Mouse (Mus musculus) T-helper 2 cell (primary cell): ENCODE results near the gene Sectm1a.
"Not testable (repeated sequence)": the region's sequence is repeated elsewhere in the genome, so short reads cannot be mapped to it uniquely, and the experiment has no call there.

Experiments used
- in situ Hi-C: fragments of 300-600 bp; cut with MboI, MseI; formaldehyde crosslinking; loops from one replicate; pipeline ENCODE4 v1.15.1; 2025; ENCODE audit warnings: high pct_unique_total_duplicates

Sectm1a gene

GRCm38 (mm10) chr11:121049840-121050239 is 31.2 kb downstream of the Sectm1a start:
- in situ Hi-C loops, result no loop called here

- in situ Hi-C loops, result no loop called here
Measured at GRCm38 (mm10) chr11:121047826-121048399, 33.1 kb downstream of the Sectm1a start.

- in situ Hi-C loops, result no loop called here
Measured at GRCm38 (mm10) chr11:121045286-121045685, 35.7 kb downstream of the Sectm1a start.

DNA sequence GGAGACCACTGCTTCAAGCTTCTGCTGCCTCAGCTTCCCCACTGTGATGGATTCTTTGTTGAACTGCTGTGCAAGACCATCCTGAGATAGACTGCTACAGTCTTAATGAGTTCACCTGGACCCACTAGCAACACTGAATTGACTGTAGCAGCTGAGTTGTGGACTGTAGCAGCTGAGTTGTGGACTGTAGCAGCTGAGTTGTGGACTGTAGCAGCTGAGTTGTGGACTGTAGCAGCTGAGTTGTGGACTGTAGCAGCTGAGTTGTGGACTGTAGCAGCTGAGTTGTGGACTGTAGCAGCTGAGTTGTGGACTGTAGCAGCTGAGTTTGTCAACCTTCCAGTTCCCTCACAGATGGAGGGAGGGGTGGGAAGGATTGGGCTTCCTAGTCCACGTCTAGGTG is 38.0 kb downstream of the Sectm1a start:
- in situ Hi-C loops, result not testable (repeated sequence)

- in situ Hi-C loops, result no loop called here
Measured at GRCm38 (mm10) chr11:121042480-121042879, 38.5 kb downstream of the Sectm1a start.

DNA sequence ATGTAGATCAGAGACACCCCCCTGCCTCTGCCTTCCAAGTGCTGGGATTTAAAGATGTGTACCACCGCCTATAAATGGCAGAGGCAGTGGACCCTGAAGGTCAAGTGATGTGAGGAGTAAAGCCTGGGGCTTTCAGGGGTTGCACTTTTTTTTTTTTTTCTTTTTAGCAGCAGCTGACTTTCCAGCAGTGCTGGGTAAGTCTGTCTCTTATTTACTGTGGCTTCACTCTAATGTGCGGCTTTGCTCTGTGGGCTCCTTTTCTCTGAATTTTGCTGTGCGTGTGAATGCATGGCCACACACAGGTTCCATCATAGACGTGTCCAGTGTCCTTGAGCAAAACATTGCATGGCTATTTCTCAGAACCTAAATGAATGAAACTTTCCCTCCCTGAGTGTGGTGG is 39.4 kb downstream of the Sectm1a start:
- in situ Hi-C loops, result no loop called here

GRCm38 (mm10) chr11:121041212-121041611 is 39.8 kb downstream of the Sectm1a start:
- in situ Hi-C loops, result no loop called here

- in situ Hi-C loops, result loop anchor here (5.0 kb wide), 1 partner anchor 87 kb away; no protein-coding TSS in a partner anchor
Measured at GRCm38 (mm10) chr11:121039302-121039701, 41.7 kb downstream of the Sectm1a start, which contains the start of gene Cd7. Gene Cd7 (minus strand): TSS chr11:121039418.

- in situ Hi-C loops, result loop anchor here (5.0 kb wide), 1 partner anchor 86 kb away; no protein-coding TSS in a partner anchor
Measured at GRCm38 (mm10) chr11:121038366-121039240, 42.4 kb downstream of the Sectm1a start.

DNA sequence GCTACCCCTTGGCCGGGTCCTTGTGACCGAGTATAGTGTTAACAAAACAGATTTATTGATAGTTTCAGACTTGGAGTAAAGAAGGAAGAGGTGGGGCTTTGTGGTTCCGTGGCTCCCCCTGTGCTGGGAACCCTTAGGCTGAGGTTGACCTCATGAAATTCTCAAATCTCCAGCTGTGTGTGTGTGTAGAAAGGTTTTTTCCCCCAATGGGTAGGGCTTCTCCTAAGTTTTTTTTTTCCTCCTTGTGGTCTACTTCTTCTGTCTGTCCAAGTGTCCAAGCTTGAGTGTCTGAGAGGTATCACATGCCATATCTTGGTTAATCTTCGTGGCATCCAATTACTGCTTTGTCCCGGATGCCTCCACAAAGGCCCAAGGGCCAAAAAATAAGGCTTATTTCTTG is 47.9 kb downstream of the Sectm1a start:
- in situ Hi-C loops, result loop anchor here (5.0 kb wide), 1 partner anchor 36 kb away; no protein-coding TSS in a partner anchor

DNA sequence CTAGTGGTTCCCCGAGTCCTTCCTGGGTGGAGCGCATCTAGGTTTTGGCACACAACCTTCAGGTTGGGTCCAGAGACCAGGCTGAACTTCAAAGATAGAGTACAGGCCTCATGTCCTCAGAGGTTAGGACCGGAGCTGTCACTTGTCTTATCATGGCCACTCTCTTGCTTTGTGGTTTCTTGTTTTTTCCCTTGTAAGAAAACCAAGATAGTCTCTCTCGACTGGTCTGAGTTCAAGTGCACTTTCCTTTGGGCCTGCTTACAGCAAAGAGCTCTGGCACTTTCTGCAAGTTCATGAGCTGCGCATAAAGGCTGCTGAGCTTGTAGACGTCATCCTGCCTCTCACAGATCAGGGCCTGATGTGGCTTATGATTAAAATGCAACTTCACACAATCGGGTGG is 53.8 kb downstream of the Sectm1a start:
- in situ Hi-C loops, result no loop called here

DNA sequence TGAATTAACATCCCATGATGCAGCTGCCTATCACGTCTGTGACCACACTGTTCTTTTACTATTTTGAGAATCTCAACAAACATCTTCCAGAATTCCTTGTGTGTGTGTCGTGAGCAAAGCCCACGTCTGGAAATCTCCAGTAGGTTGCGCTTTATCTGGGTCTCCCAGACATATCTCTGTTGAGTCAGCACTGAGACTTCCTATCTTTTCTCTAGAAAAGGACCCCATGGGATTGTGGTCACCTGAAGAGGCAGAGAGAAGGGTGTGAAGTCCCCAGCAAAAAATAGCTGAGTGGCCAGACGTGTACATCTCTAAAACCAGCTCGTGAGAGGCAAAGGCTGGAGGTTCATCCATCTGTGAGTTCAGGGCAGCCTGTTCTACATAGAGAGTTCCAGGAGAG is 56.9 kb downstream of the Sectm1a start:
- in situ Hi-C loops, result no loop called here

DNA sequence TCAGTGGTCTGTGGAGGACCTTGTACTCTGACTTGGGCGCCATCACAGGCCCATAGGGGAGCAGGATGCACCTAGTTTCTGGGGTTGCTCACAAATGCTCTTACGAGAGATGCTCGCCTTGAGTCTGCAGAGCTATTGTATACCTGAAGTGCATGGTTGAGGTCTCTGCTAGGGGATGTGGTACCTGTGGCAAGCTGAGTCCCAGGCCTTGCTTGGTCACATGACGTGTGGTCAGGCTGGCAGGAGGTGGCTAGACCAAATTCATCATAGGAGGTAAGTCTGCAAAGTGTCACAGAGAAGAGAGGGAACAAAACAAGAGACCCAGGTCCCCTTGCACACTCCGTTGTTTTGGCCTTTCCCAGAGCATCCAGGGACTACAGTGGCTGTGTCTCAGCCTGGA is 61.5 kb downstream of the Sectm1a start:
- in situ Hi-C loops, result no loop called here

GRCm38 (mm10) chr11:121017703-121018102 is 63.3 kb downstream of the Sectm1a start:
- in situ Hi-C loops, result no loop called here
